Mouse (Mus musculus) layer of hippocampus, adult 9-10 months (tissue): ENCODE measurements at regions not wholly inside any gene's neighbourhood (a gene's known extent, or its start where the extent isn't known, plus 50 kb on each side); places are given as distances from the start of the nearest gene placed in this dataset.

Experiments used
- DNase-seq: peaks from one replicate; pipeline ENCODE4 v3.0.0; 2022; ENCODE audit warnings: low spot score

DNA sequence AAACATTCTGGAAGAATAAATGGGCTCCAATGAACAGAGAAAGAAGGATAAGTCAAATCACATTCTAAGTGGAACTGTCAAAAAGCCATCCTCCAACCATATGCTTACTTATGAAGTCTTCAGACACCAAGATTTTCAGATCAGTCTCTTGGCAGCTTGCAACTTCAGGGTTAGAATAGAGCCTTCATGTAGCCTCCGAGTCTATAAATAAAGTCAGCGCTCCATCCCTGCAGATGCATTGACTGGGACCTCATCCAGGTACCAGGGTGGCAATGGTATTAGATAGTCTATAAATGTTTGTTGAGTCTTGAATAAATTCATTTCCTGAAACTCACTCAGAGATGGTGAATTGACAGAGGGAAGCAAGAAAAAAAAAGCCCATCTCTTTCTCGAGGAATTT lies 107.2 kb upstream of the Eepd1 start:
- no peak for DNase-seq

DNA sequence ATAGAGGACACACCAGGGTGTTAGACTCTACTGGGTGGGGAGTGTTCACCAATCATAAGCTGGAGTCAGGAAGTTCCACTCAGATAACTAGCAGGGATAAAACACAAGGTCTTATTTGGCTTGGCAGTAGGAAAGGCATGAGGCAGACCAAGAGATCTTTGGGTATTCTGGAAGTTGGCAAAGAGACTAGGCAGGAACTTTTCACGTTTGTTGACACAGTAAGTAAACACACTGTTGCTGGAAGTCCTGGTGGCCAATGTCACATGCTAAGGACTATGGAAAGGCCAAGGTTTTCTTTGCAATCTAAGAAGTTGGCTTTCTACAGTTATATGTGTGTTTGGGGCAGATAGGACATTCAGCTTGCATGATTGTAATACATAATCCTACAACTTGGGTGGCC lies 105.1 kb upstream of the Eepd1 start:
- DNase-seq, result no peak

DNA sequence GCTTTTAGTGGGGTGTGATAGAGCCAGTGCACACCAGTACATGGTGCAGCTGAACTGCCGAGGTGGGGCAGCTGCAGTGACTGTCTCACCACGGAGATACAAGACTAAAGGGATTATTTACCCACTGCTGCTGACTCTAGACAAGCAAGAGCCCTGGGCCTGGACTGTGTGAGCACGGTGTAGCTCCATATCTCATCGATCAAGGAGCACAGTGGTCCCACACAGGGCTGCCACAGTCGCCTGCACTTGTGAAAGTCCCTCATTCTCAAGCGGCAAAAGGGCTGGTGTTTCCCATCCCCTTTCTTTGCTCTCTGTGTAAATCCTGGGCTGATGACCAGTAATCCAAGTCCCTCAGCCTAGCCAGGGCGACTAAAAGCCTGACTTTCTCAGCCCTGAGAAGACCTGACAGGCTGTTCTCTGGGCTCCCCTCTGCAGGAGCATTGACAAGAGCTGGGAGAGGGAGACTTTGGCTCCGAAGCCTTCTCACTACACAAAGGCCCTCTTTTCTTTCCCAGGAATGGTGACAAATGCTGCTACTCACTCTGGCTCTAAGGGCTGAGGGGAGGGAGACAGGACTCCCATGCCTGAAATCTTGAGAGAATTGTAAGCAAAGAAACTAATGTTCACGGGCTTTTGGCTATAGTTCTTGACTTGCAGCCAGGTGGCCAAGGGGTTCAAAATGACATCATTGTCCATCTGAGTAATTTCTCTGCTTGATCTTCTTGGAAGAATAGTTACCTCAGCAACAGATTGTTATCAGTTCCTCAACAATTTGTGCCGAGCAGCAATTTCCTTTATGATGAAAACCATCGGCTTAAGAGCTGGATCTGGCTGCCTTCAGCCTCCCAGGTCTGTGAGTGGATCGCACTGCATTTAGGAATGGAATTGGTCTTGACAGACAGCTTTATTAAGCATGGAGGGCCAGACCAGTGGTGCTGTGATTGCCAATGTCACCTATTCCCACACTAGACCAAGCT lies 103.3 kb upstream of the Eepd1 start:
- DNase-seq, result no peak

- no peak for DNase-seq
Measured at GRCm38 (mm10) chr9:25385333-25385732, 96.0 kb upstream of the Eepd1 start.

- DNase-seq, result no peak
Measured at GRCm38 (mm10) chr9:25387876-25388650, 93.3 kb upstream of the Eepd1 start.

- DNase-seq, result no peak
Measured at GRCm38 (mm10) chr9:25389351-25389750, 92.0 kb upstream of the Eepd1 start.

DNA sequence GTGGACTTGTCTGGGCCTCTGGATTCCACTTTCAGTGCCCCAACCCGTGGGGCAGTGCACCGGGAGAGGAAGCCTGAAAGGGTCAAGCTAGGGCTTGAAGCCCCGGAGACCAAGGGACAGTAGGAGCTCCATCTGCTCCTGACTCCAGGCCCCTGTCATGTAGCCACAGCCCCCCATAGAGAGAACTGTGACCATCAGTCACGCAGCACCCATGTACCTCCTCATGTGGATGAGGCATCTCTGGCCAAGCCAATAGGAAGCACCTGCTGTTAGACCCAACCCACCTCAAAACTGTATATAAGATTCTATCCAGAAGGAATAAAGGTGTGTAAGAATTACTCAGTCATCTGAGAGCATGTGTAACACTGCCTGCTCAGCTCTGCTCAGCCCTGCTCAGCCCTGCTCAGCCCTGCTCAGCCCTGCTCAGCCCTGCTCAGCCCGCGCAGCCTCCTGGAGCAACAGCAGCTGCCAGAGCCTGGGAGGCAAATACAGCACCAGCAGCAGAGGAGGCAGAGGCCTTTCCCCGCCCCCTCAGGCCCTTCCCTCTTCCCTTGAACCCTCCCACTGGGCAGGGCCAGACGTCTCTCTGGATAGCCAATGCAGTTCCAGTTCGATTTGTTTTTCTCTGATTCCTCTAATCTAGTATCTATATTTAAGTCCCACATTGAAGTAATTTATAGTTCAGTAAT lies 80.6 kb upstream of the Eepd1 start:
- DNase-seq, result no peak

- no peak for DNase-seq
Measured at GRCm38 (mm10) chr9:25405848-25406247, 75.5 kb upstream of the Eepd1 start.

- DNase-seq, result no peak
Measured at GRCm38 (mm10) chr9:25408518-25408917, 72.8 kb upstream of the Eepd1 start.

DNA sequence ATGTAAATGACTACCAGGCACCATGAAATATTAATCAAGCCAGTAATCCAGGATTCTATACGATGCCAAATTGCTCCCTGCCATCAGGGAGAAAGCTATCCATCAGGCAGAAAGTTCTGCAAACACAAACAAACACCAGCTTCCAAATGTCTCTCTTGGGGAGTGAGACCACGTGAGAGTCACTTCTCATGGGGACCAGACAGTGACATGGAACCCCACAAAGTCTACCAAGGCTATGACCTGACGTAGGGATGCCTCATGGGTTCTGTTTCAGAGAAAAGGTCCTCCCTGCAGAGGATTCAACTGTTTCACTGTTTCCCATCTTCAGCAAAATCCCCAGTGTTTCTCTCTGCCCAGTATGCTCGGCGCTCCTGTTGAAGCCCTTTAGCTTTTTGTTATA lies 71.6 kb upstream of the Eepd1 start:
- no peak for DNase-seq

- DNase-seq, result no peak
Measured at GRCm38 (mm10) chr9:25413873-25414272, 67.5 kb upstream of the Eepd1 start.

DNA sequence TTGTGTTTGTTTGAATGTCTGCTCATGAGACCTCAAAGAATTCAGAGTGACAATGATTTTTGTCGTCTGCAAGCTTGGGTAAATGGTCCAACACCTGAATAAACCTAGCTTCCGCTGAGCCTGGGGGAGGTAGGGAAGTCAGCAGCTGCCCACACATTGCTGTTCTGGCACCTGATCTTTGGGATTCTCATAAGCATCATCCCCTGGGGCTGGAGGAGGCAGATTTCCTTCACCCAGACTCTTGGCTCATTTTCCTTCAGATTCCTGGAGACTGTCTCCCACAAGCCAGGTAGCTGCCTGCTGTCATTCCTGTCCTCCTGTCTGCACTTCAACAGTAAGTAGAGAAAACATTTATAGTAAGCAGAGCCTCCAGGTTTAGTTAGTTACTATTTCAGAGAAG lies 67.0 kb upstream of the Eepd1 start:
- DNase-seq, result no peak

GRCm38 (mm10) chr9:25426941-25427340 lies 54.4 kb upstream of the Eepd1 start:
- no peak for DNase-seq

- DNase-seq, result peak; percentile 61
Measured at GRCm38 (mm10) chr9:25429450-25430213, 51.7 kb upstream of the Eepd1 start.
